Mouse (Mus musculus): ENCODE results near the gene Uckl1.

GRCm38 (mm10) chr2:181571941-181572670 is 12.6 kb downstream of the Uckl1 start:
- TF ChIP-seq GATA1 (IDR thresholded peaks at IDR 0.05; ENCODE audit: borderline replicate concordance, low read length) = no peak
- TF ChIP-seq FLI1 (IDR thresholded peaks at IDR 0.05; ENCODE audit: low read length) = no peak
